Mouse (Mus musculus): ENCODE measurements around the gene Gldn.

Gene Gldn
- long read RNA-seq, experiment 1, result 0 reads
- long read RNA-seq, experiment 2, result 0 reads

- intact Hi-C loops (cut with DNase I), result no loop called here
Measured at GRCm38 (mm10) chr9:54286331-54286987, at the start of gene Gldn. Gene Gldn (plus strand): TSS chr9:54286486.

DNA sequence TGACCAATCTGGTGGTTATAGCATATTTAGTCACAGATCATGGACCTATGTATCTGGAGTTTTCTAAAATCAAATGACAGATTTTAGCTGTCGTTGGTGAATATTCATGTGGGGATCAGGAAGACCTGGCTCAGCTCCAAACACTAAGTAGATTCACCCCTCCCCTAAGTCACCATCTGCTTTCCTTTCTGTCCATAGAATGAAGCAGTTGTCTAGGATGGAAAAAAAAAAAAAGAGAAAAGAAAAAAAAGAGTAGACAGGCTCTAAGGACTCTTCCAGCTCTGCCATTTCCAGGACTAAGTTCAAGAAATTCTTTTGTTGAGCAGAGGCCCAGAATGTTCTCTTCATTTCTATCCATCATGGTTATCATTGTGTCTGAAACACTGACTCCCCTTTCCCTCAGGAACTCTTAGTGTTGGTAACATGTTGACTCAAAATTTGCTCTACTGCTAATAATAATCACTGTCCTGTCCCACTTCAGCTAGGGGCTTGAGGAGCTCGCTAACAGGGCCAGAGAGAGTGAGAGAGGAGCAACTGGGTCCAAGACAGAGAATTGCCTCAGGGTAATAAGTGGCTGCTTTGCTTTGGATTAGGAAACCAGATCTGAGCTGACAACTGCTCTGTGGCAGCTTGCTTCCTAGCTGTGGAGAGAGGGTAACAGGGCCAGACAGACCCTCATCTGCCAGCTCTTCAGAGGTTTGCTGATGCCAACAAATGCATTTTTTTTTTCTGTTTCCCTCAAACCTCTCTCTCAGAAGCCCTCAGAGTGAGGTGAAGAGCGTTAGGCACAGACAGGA, 41.2 kb upstream of the Gldn start:
- intact Hi-C loops (cut with DNase I), result no loop called here

DNA sequence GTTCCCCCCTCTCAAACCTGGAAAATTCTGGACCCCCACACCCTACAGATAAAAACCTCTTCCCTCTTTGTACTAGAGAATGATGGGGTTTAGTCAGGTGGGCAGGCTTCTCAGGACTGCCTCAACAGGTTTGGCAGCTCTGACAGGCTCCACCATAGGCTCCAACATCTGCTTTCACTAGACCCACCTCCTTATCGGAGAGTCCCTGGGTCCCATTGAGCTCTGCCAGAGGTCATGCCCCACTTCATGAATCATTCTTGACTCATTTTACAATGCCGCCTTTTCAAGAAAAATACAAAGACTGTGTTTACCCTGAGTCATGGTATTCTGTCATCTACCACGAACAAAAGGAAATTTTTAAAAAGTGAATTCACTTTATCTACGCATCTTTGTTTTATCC, 21.5 kb upstream of the Gldn start:
- intact Hi-C loops (cut with DNase I), result no loop called here

GRCm38 (mm10) chr9:54268010-54268409, 18.3 kb upstream of the Gldn start, which contains the start of gene Cyp19a1:
Gene Cyp19a1 (minus strand): TSS chr9:54268110.
- intact Hi-C loops (cut with DNase I), result no loop called here

GRCm38 (mm10) chr9:54269987-54270386, 16.3 kb upstream of the Gldn start:
- intact Hi-C loops (cut with DNase I), result no loop called here

GRCm38 (mm10) chr9:54270889-54271288, 15.4 kb upstream of the Gldn start:
- intact Hi-C loops (cut with DNase I), result no loop called here

GRCm38 (mm10) chr9:54275283-54275682, 11.0 kb upstream of the Gldn start:
- intact Hi-C loops (cut with DNase I), result no loop called here

- intact Hi-C loops (cut with DNase I), result no loop called here
Measured at GRCm38 (mm10) chr9:54279046-54279589, 7.2 kb upstream of the Gldn start.

- intact Hi-C loops (cut with DNase I), result no loop called here
Measured at GRCm38 (mm10) chr9:54287804-54288203, 1.5 kb downstream of the Gldn start.

DNA sequence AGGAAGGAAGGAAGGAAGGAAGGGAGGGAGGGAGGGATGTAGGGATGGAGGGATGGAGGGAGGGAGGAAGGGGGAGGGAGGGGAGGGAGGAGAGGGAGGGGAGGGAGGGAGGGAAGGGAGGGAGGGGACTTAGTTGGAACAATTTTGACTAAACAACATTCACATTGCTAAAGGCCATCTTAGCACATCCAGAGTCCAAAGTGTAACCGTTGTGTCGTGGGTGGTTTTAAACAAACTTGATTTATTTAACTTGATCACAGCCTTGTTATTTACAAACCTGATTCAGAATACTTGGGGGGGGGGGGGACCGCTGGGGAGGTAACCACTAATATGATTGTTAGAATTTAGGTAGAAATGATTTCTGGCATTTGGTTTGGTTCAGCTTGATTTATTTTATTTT, 13.1 kb downstream of the Gldn start:
- intact Hi-C loops (cut with DNase I), result no loop called here

- intact Hi-C loops (cut with DNase I), result no loop called here
Measured at GRCm38 (mm10) chr9:54299792-54300191, 13.5 kb downstream of the Gldn start.

- intact Hi-C loops (cut with DNase I), result no loop called here
Measured at GRCm38 (mm10) chr9:54301255-54301654, 15.0 kb downstream of the Gldn start.

GRCm38 (mm10) chr9:54308209-54308608, 21.9 kb downstream of the Gldn start:
- intact Hi-C loops (cut with DNase I), result no loop called here

DNA sequence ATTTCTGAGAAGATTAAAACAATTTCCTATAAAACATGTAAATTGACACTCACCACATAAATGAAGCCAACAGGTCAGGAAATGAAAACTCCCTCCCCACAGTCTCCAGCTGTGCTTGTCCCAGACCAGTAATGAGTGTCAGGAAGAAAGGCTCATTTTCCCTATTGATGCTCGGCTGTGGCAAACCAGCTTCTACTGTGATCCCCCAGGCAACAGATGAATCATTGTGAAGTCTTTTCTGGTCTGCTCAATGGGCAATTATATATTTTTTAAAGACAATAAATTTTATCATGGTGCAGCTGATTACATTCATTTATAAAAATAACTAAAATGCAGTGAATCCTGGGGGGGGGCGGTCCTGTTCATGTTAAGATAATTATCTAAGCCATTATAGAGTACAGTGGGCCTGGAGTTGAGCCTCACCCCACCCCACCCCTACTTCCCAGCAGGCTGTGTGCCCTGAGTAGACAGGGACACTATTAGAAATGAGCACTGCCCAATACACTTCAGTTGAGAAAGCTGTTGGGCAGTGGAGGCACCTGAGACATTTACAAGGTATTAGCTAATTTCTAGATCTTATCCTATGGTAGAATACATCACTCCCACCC, 22.6 kb downstream of the Gldn start:
- intact Hi-C loops (cut with DNase I), result no loop called here

DNA sequence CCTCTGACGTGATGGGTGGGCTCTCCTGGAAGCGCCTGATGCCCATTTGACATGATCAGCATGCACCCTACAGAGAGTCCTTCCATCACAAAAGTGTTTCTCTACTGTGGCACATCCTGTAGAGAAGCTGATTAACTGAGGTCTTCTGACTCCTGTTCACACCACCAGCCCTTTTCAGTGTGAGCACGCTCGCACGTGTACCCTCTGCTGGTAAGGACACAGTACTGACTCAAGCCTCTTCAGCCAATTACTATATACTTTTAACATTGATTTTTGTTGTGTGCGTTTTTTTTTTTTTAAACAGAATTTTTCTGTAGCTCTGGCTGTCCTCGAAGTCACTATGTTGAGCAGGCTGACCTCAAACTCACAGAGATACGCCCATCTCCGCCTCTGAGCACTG, 30.1 kb downstream of the Gldn start:
- intact Hi-C loops (cut with DNase I), result no loop called here

DNA sequence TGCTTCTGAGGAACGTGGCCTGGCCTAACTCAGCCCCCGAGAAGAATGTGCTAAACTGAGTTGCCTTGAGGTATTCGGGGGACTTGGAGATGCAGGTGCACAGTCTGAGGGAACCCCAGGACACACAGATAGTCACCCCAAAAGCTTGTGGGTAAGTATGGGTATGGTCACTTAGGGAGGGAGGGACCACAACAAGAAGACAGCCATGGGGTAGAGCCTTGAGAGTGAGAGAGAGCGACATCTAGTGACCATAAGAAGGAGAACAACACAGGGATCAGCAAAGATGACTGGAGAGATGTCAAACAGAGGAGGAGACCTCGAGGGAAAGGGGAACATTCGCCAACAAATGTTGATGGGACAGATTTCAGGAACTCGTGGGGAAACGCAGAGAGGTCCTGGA, 37.2 kb downstream of the Gldn start:
- intact Hi-C loops (cut with DNase I), result loop anchor here (2.0 kb wide), 1 partner anchor 141 kb away; no protein-coding TSS in a partner anchor

DNA sequence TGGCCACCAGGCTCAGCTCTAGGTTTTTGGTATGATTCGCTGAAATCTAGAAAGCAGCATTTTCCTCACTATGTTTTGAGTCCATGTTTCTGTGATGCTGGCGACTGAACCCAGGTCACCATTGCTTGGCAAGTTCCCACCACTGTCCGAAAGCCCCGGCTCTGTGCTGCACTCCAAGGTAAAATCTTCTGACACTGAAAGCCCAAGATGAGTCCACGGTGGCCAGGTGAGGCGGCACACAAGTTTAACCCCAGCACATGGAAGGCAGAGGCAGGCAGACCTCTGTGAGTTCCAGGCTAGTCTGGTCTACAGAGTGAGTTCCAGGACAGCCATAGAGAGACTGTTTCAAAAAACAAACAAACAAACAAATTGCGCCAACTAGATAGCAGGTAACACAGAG, 42.9 kb downstream of the Gldn start:
- intact Hi-C loops (cut with DNase I), result no loop called here

GRCm38 (mm10) chr9:54335582-54335981, 49.3 kb downstream of the Gldn start:
- intact Hi-C loops (cut with DNase I), result loop anchor here (5.0 kb wide), 1 partner anchor 343 kb away; no protein-coding TSS in a partner anchor

- intact Hi-C loops (cut with DNase I), result loop anchor here (1.0 to 5.0 kb wide), 2 partner anchors 154 to 344 kb away; no protein-coding TSS in a partner anchor
Measured at GRCm38 (mm10) chr9:54336532-54337144, 50.4 kb downstream of the Gldn start.

- intact Hi-C loops (cut with DNase I), result no loop called here
Measured at GRCm38 (mm10) chr9:54342026-54342425, 55.7 kb downstream of the Gldn start.

DNA sequence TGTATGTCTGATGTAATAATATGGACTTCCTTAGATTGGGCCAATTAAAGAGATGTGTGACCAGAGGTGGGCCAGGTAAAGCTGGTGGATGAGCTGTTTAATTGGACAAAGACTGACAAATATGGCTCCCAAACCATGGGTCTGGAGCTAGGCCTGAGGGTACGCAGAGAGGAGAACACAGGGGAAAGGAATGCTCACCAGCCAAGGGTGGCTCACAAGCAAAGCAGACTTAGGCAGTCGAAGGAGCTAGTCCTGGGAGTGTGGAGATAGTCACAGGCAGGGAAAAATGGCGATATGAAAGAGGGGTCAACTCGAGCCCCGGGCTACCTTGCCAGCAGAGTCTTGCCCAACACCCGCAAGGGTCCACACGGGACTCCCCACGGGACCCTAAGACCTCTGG, 70.5 kb downstream of the Gldn start:
- intact Hi-C loops (cut with DNase I), result no loop called here
